Mouse (Mus musculus): Measurements from ENCODE around the gene Sept7. TPM values are rescaled to one million over a fixed set of nuclear protein-coding genes. Genes with fewer than 3 reads are reported as not detected.
A peak's percentile ranks its signal among the peaks of the same experiment; 100 is the strongest.
"Not testable (repeated sequence)": the region's sequence is repeated elsewhere in the genome, so short reads cannot be mapped to it uniquely, and the experiment has no call there.

The Sept7 gene
- total and polyA plus RNA-seq, 3 experiments: 1.4 to 125 (median 116) TPM

DNA sequence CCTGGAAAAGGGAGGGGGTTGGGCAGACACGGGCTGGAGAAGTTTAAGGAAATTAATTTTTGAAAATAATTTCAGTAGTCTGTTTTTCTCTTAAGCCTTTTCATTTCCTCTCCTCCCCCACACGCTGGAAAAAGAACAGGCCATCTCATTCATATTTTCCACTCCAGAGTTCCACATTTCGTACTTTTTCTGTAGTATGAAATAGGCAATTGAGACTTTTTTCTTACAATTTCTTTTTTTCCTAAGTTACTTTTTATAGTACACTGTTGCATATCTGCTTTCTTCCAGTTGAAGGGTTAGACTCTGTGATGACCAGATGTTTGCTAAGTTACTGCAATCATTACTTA, 1.2 kb downstream of the Sept7 start:
- no peak for DNase-seq

- DNase-seq: no peak
Observed at GRCm38 (mm10) chr9:25260411-25260810, 8.2 kb downstream of the Sept7 start.

DNA sequence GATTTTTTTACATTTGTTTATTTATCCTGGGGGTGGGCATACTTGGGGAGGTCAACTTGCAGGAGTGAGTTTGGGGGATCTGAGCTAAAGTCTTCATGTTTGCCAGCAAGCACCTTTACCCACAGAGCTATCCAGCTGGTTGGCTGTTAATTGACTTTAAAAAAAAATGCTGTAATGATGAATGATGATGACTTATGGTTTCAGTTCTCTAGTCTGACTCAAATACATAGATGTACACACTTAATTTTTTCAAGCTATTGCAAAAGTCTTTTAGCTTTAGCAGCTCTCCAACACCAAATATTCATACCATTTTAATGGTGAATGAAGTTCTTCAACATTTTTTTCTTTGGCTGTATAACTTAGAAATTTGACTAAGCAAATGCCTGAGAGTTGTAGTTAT, 8.7 kb downstream of the Sept7 start:
- no peak for DNase-seq

DNA sequence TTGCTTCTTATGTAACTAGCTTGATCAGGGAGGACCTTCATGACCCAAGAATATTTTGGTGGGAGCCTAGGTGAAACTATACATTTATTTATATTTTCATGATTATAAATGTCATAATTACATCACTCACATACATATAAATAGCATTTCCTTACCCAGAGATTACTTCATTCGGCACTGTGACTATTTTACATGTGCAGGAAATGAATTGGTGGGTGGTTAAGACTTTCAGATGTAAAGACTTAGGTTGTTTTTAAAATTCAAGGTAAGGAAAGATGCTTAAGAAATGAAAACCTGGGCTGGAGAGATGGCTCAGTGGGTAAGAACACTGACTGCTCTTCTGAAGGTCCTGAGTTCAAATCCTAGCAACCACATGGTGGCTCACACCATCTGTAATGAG, 9.8 kb downstream of the Sept7 start:
- no peak for DNase-seq

- DNase-seq: no peak
Observed at GRCm38 (mm10) chr9:25265795-25266194, 13.6 kb downstream of the Sept7 start.

DNA sequence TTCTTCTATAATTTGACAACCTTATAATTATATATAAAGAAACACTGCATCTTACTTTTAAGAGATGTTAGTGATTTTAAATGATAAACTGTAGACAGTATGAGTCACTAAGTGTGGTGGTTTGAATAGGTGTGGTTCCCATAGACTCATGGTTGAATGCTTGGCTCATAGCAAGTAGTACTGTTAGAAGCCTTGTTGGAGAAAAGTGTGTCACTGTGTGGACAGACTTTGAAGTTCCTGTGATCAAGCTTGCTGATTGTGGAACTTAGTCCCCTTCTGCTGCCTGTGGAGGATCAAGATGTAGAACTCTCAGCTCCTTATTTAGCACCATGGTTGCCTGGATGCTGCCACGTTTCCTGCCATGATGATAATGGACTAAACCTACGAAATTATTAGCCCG, 14.9 kb downstream of the Sept7 start:
- DNase-seq: no peak

GRCm38 (mm10) chr9:25267574-25267973, 15.3 kb downstream of the Sept7 start:
- no peak for DNase-seq

DNA sequence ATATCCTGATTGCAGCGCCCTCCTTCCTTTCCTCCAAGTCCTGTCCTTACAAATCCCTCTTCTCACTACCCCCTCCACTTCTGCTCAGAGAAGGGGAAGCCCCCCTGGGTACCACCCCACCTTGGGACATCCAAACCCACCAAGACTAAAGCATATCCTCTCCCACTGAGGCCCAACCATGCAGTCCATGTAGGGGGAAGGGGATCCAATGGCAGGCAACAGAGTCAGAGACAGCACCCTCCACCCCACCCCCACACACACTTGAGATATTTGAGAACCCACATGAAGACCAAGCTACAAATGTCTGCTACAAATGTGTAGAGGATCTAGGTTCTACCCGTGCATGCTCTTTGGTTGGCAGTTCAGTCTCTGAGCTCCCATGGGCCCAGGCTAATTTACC, 19.7 kb downstream of the Sept7 start:
- no peak for DNase-seq

DNA sequence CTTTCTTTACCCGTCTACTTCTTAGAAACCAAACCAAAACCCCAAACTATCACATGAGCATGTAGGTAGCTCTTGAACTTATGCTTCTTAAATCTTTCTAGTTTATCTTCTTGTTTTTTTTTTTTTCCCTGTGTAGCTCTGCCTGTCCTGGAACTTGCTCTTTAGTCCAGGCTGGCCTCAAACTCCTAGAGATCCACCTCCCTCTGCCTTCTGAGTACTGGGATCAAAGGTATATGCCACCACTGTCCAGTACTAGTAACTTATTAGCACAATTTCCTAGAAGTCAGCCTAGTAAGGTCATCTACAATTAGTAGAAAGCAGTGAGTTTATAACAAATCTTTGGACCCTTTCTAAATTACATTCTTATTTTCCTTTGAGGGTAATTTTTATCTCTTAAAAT, 37.6 kb downstream of the Sept7 start:
- DNase-seq: no peak

GRCm38 (mm10) chr9:25309505-25310182, 57.4 kb downstream of the Sept7 start:
- no peak for DNase-seq

DNA sequence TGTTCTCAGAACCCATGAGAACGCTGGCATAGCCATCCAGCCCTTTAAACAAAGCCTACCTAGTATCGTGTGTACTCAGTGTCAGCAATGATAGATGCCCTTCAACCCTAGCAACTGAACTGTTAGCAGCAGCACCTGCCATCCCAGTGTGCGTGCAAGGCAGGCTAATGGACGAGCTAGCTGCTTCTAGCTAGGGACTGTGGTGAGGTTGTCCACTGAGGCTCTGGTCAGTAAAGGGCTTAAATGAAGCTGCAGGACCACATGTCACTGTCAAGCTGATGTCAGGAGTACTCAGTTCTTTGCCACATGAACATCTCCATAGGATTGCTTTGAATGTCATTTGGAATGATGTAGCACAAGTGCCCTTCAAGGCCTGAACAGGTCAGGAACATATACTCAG, 62.1 kb downstream of the Sept7 start:
- DNase-seq: no peak

- DNase-seq: peak; percentile 69
Observed at GRCm38 (mm10) chr9:25317827-25318505, 65.7 kb downstream of the Sept7 start.

GRCm38 (mm10) chr9:25319676-25320075, 67.4 kb downstream of the Sept7 start:
- DNase-seq: not testable (repeated sequence)

DNA sequence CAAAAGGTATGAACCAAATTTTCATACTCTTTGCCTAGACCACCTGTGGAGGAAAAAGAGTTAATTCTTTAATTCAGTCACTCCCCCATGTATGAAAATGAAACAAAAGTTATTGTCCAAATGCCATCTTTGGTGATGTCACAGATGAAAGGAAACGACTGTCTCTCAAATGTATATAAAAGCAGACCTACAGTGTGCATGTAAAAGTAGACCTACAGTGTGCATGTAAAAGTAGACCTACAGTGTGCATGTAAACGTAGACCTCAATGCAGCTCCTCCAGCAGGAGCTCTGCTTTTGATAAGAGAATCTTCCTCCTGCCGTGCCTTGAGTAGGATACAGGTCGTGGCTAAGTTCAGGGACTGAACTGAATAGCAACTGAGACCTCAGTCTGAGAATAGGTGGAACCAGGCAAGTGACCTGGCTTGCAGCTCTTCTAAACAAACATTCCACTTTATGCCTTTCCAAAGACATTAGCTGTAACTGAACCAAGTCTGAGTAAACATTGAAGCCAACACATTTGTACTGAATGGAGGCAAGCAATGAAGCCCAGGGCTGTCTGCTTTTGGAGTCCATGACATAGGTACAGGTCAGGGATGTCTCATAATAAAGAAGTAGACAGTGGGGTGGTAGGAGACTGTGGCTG, 75.6 kb downstream of the Sept7 start:
- no peak for DNase-seq

DNA sequence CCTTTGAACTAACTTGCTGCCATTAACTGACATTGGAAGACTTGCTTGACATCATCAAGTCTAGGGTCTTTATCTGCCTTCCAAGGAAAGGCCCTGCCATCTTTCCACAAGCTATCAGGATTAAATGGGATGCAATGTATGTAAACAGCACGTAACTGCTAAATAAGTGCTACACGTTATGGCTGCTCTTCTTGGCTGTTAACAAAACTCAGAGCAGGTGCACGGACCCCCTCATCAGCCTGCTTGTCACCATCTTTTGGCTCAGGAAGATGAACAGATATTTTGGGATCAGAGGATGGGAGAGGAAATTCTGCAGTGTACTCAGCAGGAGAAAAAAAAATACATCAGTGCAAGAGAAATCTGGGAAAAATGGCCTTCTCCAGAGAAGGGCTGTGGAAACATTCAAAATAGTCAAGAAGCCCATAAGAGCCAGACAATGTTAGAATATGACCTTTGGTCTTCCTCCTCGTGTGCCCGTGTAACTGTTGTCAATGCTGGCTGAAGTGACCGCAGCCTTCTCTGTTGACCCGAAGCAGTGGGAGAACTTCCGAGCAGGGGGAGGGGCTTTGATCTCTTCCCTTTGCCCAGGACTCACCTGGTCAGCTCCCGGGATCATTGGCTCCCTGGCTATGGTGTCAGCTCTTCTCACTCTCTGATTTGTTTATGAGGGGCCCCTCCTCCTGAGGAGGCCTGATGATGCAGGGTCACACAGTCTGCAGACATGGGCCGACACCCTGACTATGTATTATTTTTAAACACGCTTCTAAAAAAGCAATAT, 76.9 kb downstream of the Sept7 start:
- DNase-seq: no peak

- DNase-seq: no peak
Observed at GRCm38 (mm10) chr9:25337436-25338198, 85.4 kb downstream of the Sept7 start.

DNA sequence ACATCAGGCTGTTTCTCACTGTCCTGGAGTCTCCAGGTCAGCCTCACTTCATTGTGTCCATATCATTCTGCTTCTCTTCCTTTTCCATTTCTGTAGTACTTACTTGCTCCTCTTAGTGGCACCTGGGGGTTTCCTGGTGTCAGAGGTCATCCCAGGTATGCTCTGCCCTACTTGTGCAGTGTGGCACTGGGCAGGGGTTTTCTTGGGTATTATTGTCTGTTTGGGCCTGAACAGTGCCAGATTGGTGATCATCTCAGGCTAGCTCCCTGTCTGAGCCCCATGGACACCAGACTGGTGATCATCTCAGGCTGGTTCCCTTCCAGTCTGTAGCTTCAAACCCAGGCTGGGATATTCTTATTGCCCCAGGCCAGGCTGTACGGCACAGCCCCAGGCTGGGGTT, 88.2 kb downstream of the Sept7 start:
- DNase-seq: no peak

DNA sequence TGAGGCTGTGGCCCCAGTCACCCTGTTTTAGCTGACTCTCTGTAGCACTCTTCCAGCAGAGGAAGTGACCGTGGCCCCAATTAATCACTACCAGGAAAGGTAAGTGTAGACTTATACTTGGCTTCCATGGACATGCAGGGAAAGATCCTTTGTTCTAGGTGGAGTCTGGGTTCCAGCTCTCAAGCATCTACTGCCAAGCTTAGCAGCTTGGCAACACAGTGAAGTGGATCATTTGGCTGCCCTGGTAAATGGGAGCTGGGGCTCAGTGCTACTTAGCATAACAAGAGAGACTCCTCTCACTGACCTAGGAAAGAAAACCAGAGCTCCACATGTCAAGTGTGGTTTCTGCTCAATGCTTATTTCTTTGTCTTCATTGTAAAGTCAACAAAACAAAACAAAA, 101.5 kb downstream of the Sept7 start:
- no peak for DNase-seq

DNA sequence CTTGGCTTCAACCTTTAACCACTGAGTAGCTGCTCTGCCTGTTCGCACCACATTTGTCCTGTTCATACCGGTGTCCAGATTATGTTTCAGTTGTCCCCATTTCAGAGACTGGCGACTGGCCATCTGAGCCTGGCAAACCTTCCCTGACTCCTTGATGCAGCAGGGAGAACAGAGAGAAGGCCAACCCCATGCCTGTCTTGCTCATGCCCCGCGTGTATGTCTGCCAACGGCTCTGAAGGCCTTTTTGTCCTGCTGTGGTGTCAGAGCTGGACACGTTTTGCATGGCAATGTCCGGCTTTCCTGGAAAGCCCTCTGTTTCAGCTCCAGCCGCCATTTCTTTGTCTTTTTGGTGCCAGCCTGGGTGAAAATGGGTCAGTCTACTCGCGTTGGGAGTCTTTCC, 103.6 kb downstream of the Sept7 start:
- peak; percentile 37 for DNase-seq

DNA sequence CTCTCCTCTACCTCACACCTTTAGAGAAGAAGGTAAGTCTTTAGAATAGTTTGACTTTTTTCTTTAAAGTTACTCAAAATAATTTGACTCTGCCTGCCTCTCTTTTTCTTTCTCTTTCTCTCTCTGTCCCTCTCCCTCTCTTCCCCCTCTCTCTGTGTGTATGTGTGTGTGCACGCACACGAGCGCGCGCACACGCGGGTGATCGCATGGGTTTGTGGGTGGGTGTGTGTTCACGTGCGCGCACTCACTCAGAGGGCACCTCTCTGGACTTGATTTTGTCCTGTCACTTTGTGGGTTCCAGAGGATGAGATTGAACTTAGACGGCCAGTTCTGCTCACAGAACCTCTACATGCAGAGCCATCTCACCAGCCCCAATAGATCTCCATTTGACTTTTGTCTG, 105.3 kb downstream of the Sept7 start:
- DNase-seq: no peak

DNA sequence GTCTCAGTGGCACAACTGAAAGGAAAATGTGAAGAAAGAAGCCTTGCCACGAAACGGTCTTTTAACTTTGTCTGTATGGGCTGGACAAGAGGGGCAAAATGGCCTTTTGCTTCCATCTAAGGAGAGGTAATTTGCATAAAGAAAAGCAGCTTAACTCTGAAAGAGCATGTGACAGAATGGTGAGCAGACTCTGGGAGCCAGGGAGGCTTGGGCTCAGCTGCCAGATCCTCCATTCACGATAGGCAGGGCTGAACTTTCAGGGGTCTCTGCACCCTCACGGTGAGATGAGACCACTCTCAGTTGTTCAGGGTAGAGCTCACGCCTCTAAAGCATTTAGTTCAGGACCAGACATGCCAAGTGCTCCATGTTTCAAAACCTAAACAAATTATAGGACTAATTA, 105.8 kb downstream of the Sept7 start:
- DNase-seq: no peak

All from adrenal gland, adult 2 months (tissue).